Mouse (Mus musculus) CH12.LX (cell line): ENCODE measurements around the gene Oxa1l.

Source experiments
- CHD2 ChIP-seq: IDR thresholded peaks from 2 replicates; pipeline ENCODE4 v1.6.1; 2011; ENCODE audit warnings: low read length, improper control_type of control experiment
- CTCF ChIP-seq, 2 experiments: IDR thresholded peaks in 1 of 2; conservative IDR thresholded peaks in 1 of 2; 2 replicates each; pipeline ENCODE4 v1.5.1; 2011 to 2012; ENCODE audit warnings: low read depth in 2 of 2, low read length in 2 of 2, improper control_type of control experiment in 1 of 2, inconsistent platforms in 1 of 2, mild to moderate bottlenecking in 1 of 2, moderate library complexity in 1 of 2
- EP300 ChIP-seq: IDR thresholded peaks from 2 replicates; pipeline ENCODE4 v1.6.1; 2011; ENCODE audit warnings: low read length, improper control_type of control experiment
- GABPA ChIP-seq: IDR thresholded peaks from 2 replicates; pipeline ENCODE4 v1.6.1; 2012; ENCODE audit warnings: low read depth, low read length, improper control_type of control experiment, inconsistent platforms; ENCODE audit not compliant: insufficient replicate concordance
- MAX ChIP-seq: IDR thresholded peaks from 2 replicates; pipeline ENCODE4 v1.6.1; 2011; ENCODE audit warnings: low read length, improper control_type of control experiment
- NRF1 ChIP-seq: IDR thresholded peaks from 2 replicates; pipeline ENCODE4 v1.6.1; 2014; ENCODE audit warnings: low read depth, mild to moderate bottlenecking, inconsistent platforms, low read length, improper control_type of control experiment, moderate library complexity
- POLR2A ChIP-seq: IDR thresholded peaks from 2 replicates; pipeline ENCODE4 v1.6.1; 2011; ENCODE audit warnings: low read depth, mild to moderate bottlenecking, improper control_type of control experiment, low read length
- POLR2AphosphoS2 ChIP-seq: IDR thresholded peaks from 2 replicates; pipeline ENCODE4 v1.6.1; 2011; ENCODE audit warnings: low read depth, low read length, improper control_type of control experiment
- SMC3 ChIP-seq: IDR thresholded peaks from 2 replicates; pipeline ENCODE4 v1.6.1; 2011; ENCODE audit warnings: low read depth, low read length, improper control_type of control experiment
- TBP ChIP-seq: conservative IDR thresholded peaks from 2 replicates; pipeline ENCODE4 v1.6.1; 2011; ENCODE audit warnings: low read depth, low read length, improper control_type of control experiment
- TCF12 ChIP-seq: IDR thresholded peaks from 2 replicates; pipeline ENCODE4 v1.6.1; 2014; ENCODE audit warnings: low read depth, mild to moderate bottlenecking, inconsistent platforms, low read length, improper control_type of control experiment
- USF1 ChIP-seq: IDR thresholded peaks from 2 replicates; pipeline ENCODE4 v1.6.1; 2014; ENCODE audit warnings: low read depth, mild to moderate bottlenecking, inconsistent platforms, low read length, improper control_type of control experiment
- USF2 ChIP-seq: conservative IDR thresholded peaks from 2 replicates; pipeline ENCODE4 v1.6.1; 2011; ENCODE audit warnings: low read depth, low read length, improper control_type of control experiment
- ZMIZ1 ChIP-seq: IDR thresholded peaks from 2 replicates; pipeline ENCODE4 v1.6.1; 2012; ENCODE audit warnings: low read depth, mild to moderate bottlenecking, inconsistent platforms, low read length, improper control_type of control experiment

- TF ChIP-seq CTCF (conservative IDR thresholded peaks at IDR 0.05 in 1 of 2, IDR thresholded peaks at IDR 0.05 in 1 of 2; ENCODE audit: low read depth in 2 of 2, low read length in 2 of 2) (no peak), ZMIZ1 (no peak), GABPA (no peak), USF2 (no peak), CHD2 (no peak), USF1 (no peak), TCF12 (no peak), POLR2AphosphoS2 (no peak), TBP (no peak), SMC3 (no peak), NRF1 (no peak), POLR2A (no peak), MAX (no peak), EP300 (no peak)
These were observed 48.9 kb upstream of the Oxa1l start for GRCm38 (mm10) chr14:54311763-54312162.
